Mouse (Mus musculus) left cerebral cortex, postnatal 25 days (tissue): ENCODE measurements around the gene P2ry13. TPM values are rescaled to one million over a fixed set of nuclear protein-coding genes. Genes with fewer than 3 reads are reported as not detected.

Experiments used
- DNase-seq, 2 experiments: peaks; one replicate each; pipeline ENCODE4 v3.0.0; 2022; ENCODE audit warnings: low spot score in 2 of 2, mixed read lengths in 1 of 2
- intact Hi-C: fragments of 180-260 bp; cut with DNase I; formaldehyde crosslinking; loops from one replicate; pipeline ENCODE4 v1.15.1; 2025
- total RNA-seq, 2 experiments: library from RNA; stranded (reverse); gene quantifications; 2 replicates each; pipeline ENCODE4 v1.2.3; 2021

P2ry13 gene
- total RNA-seq, 2 experiments from 2014 or later: 10.6 to 11.1 TPM

DNA sequence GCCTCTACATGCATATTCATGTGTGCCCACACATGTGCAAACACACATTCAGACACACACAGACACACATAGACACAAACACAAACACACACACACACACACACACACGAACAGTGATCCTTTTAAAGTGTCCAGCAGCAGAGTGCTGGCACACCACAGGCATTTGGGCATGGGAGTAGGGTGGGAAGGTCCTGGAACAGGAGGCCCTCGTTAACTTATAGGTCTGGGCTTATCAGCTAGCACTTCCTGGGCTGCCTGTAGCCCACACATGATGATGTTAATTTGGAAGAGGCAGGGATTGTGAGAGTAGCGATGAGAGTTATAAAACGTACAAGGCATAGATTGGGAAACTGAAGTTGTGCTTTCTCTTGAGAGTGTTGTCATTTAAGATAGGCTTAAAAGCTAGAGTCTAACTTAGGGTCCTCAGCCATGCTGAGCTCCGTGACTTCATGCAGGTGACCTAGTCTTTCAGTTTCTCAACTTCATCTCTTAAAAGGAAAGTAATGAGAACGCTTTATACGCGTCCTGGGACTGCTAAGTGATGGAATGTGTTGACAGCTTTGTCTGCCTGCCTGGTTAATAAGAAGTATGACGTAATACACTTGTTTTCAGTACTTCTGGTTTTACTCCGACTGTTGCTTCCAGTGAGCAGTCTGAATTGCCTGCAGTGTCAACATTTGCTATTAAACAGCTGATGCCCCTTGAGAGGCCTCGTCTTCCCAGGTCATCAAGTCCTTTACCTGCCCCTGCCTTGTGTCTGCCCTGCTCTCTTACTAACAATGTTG is 5.8 kb downstream of the P2ry13 start:
- intact Hi-C loops: no loop called here
- no peak for DNase-seq

DNA sequence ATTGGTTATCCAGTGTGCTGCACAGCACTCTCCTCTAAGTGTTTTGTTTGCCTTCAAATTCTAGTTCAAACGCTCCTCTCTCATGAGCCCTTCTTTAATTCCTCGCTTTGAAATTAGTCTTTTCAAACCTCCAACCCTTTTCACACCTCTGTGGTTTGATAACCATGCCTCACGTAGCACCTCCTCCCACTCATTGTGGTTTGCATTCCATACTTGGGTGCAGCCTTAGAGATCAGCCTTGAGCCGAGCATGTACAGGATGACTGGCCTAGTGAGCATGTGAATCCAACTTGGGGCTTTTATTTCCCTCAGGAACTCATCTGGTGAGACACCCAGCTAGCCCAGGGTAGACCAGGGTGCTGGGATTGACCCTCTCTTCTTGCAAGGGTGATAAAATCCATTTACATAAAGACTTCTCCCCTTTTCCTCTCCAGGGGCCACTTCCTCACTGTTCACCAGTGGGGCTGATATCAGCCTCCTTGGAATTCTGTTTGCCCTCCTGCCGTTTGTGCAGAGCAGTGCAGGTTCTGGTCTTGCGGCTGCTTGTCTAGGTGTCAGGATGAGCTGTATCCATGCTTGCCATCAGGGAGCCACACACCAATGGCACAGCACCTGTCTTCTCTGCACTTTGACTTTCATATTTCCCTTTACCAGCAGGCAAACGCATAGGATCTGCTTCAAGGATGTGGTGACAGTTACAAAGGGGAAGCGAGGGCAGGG is 6.7 kb downstream of the P2ry13 start:
- intact Hi-C loops: no loop called here
- DNase-seq: peak in 1 of 2 experiments; percentile 32

DNA sequence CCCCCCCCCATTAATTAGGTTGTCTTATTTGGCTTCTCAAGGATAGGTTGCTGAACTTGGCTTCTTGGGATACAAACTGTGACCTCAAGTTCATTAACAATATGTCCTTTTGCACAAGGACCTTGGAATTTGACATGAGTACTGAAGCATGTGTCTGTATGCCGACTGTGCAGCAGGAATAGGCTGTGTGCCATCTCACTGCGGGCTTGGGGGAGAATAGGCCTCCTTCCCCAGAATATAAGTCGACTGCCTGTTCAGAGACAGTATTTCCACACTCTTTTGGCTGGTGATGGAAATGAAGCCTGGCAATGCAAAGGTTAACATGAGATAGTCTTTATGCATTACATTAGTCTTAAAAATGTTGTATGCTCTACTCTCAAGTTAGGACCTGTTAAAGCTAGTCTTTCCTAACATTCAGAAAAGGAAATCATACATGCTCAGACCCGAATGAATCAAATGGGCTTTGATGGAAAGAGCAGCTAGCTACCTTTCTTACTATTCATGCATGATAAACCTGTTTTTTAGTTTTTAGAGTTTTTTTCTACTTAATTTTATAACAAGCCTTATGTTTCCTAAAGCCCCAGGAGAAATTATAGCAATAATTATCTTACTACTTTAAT is 13.2 kb downstream of the P2ry13 start:
- intact Hi-C loops: no loop called here
- no peak for DNase-seq

DNA sequence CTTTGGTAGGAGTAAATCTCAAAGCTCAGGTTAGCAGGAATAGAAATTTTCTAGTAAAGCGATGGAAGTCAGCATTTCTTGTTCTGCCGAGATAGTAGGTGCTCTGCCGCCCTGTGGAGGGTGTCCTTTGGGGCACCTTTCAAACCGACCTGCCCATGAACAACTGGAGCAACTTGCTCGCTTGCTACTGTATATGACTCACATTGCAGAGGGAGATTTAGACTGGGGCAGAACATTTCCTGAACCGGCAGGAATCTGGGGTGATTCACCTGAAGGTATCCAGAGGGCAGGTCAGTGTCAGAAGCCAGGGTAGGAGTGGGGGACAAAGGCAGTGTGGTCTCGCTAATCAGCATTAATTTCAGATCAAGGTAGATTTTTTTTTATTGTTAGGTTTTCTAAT is 15.7 kb downstream of the P2ry13 start, which contains the start of gene Gpr87:
Gene Gpr87, minus strand, starts transcription at position 167 of the 400 bp plus-strand sequence.
- intact Hi-C loops: no loop called here
- no peak for DNase-seq

DNA sequence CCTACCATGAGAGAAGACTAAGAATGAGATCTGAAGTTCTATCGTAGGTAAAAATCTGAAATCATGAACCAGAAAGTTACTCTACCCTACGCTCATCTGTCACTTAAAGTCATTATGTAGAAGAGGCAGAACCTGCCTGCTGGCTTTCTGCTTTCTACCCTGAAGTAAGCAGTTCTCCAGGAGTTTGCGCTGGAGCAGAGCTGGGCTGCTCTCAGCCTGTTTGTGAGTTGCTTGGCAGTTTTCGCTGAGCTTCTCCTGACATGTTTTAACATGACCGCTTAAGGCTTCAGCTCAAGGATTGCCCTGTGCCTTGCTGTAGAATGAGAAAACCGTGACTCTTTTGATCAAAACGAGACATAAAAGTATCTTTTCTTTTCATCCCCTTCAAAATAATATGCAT is 16.6 kb downstream of the P2ry13 start:
- intact Hi-C loops: no loop called here
- DNase-seq: no peak

DNA sequence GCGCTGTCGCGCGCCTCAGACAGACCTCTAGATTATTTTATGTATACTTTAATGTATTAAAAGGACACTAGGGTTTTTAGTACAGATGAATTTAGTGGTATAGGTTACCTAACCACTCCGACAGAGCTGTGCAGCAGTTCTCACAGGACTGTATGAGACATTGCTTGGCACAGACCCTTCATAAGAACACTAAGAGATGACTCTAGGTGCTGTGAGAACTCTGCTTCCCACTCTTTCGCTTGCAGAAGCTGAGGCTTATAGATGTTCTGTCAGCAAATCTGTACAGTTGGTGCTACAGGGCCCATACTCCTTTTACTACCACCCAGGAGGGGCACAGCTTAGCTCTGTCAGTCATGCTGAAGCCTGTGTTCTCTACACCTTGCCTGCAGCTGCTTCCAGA is 19.0 kb downstream of the P2ry13 start:
- DNase-seq: peak in 1 of 2 experiments; percentile 38
- intact Hi-C loops: no loop called here

DNA sequence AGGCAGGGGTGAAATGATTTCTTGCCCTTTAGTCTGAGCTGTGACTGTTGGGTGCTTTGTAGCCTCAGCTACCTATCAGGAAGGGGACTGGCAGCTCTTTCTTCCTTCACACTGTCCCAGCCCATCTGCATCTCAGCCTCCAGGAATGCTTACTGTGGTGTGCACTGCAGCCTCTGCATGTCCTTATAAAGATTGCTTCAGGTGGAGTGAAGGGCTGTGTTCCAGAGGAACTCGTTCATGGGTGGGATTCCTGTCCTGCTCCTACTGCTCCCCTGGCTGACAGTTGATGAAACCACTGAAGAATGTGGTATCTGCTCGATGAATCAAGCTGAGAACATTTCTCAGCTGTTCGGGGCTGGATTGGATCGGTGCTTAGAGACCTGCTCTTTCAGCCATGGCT is 23.3 kb downstream of the P2ry13 start:
- DNase-seq: no peak
- intact Hi-C loops: no loop called here

DNA sequence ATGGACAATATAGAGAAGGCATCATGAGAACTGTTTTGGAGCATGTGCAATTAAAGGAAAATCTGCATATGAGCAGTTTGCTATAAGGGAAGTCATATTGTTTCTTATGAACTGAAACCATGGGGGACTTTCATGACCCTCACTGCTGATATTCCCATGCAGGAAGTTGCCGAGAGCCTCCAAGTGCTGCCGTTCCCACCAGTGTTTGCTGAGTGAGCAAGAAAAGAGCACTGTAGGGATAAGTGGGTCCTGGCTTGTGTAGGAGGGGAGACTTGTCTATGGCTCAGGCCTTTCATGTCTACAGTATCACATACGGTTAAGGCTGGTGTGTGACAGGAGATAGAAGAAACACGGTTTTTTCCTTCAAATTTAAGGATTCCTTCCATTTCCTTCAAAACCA is 25.0 kb downstream of the P2ry13 start:
- intact Hi-C loops: no loop called here
- DNase-seq: no peak

DNA sequence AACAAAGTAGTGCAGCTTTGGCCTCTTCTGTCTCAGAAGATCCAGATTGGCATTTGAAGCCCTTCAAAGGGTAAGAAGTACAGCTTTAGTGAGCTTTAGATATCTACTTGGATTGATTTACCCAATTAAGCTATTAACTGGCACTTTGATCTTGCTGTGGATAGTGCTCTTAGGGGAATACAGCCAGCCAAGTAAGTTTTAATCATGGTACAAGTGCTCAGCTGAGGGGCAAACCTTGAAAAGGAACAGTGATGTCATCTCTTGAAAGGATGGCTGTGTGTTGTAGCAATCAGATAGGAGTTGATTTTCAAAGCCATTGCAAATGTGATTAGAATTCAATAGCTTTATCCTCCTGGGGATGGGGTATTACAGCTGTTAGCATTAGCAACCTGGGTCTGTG is 28.6 kb downstream of the P2ry13 start:
- DNase-seq: no peak
- intact Hi-C loops: no loop called here

DNA sequence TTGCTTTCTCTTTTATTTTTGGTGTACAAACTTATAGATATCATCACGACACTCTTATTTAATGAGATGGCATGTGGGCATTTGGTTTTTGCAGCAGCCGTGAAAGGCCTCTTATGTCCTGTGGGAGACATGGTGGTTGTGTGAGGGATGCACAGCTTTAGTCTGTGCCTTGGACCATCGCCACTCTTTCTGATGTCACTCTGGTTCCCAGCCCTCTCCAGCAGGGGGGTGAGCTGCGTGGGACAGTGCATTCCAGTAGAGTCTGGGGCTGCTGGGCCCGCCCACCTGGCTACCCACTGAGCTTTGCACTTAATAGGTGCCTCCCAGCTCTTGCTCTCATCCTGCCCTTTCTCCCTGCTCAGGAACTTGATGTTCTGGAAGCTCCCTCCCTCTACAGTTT is 29.5 kb downstream of the P2ry13 start:
- intact Hi-C loops: no loop called here
- no peak for DNase-seq

DNA sequence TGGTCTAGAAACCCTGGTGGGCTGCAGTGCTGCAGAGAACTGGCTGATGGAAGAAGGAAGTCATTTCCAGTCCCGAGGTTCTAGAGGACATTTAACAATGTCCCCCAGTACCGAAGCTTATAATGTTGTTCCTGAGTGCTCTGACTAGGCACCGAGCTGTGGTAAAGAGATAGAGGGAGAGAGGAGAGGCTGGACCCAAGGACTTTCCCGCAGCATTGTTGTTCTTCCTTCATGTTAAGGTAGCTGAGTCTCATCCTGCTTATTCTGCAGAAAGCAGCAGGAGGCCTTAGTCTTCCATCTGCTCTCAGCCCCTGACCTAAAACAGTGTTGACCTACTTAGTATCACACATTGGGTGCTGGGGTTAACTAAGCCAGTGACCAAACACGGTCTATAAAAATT is 33.8 kb downstream of the P2ry13 start:
- intact Hi-C loops: no loop called here
- DNase-seq: no peak

DNA sequence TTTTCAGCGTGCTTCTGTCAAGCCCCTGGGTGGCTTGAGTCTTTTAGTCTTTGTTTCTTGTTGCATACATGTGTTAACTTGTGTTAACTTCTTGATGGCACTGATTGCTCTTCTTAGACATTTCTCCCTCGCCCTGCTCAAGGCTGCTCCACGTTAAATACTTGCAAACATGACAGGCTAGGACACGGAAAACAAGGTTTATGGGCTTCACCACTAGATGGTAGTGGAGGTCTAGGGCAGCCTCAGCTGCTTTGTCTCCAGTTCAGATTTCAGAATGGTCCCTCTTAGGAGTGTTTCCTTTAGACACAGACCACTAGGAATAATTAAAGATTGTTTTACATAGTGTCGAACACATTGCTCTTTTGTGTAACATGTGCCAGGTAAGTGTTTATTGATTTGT is 35.4 kb downstream of the P2ry13 start:
- peak; percentile 49 to 63 for DNase-seq
- intact Hi-C loops: loop anchor here (1.0 kb wide), 1 partner anchor 34 kb away; no protein-coding TSS in a partner anchor

DNA sequence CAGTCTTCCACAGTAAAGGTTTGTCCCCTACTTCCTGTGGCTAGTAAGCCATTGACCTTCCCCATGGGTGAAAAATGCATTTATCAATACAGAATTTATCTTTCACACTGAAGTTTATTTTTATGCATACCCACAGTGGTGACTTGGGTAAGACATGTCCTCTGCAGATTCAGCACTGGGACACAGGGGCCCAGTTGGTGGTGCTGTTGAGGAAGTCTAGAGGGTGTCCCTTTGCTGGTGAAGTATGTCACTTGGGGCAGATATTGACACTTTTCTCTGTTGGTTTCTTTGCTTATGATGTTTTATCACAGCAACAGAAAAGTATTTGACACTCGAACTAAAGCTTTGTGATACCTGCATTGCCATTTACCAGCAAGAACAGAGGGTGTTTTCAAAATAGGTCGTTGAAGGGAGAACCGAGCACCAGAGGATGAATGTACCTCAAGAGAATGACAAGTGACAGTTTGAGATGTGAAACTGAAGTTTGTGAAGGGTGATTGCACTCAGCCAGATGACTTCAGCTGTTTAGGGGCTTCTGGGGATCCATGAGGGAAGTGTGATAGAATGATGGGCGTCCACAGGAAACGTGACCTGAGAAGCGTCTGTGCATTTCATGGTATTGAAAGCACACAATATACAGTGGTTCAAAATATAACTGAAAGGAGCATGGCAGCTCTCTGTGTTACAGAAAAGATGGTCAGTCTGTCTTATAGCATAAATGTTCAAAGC is 36.1 kb downstream of the P2ry13 start:
- intact Hi-C loops: loop anchor here (1.0 to 5.0 kb wide), 2 partner anchors 35 to 568 kb away; no protein-coding TSS in a partner anchor

DNA sequence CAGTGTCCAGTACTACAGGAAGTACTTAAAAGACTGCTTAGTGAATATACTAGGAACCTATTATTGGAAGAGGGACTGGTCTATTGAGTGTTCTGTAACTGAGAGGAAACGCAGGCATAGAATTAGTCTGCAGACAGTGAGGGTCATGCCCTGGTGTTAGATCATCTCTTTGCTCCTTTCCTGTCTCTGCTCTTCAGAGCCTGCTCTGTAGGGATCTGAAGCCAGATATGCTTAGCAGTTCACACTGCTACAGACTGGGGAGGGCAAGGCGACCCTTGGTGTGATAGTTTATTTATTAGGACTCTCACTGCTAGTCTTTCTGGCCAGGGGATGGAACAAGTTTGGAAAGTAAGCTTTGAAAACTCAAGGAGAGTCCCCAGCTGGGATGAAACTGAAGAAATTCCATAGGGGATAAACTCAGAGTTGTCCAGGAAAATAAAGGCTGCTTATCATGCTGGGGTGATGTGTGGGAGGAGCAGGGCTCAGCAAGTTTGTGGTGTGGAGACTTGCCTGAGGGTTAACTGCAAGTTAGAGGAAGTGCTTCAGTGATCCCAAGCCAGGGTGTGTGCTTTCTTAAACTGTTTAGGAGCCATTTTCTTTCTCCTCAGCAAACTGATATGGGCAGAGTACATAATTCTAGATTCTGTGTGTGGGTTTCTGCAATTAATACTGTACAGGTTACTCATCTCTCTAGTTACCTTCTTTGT is 40.6 kb downstream of the P2ry13 start:
- DNase-seq: no peak
- intact Hi-C loops: loop anchor here (5.0 kb wide), 2 partner anchors 48 to 572 kb away; no protein-coding TSS in a partner anchor

More for the DNA sequence above, 36.1 kb downstream of the P2ry13 start:
- DNase-seq: no peak

DNA sequence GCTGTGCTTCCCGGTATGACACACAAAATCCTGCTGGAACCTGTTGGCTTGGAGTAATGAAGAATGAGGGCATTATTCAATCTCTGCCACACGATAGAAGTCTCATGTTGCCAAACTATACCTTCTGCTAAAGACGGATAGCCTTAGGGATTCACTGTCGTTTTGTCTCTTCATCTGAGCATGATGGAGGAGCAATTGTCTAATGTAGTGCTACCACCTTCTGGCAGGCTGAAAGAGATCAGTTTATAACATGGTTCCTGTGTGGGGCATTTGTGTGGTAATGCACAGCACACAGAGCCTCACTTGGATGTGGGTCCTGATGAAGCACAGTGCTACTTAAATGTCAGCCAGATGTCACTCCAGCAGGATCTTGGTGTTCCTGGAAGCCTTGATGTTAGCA is 41.5 kb downstream of the P2ry13 start:
- intact Hi-C loops: loop anchor here (5.0 kb wide), 1 partner anchor 47 kb away; no protein-coding TSS in a partner anchor
- no peak for DNase-seq

DNA sequence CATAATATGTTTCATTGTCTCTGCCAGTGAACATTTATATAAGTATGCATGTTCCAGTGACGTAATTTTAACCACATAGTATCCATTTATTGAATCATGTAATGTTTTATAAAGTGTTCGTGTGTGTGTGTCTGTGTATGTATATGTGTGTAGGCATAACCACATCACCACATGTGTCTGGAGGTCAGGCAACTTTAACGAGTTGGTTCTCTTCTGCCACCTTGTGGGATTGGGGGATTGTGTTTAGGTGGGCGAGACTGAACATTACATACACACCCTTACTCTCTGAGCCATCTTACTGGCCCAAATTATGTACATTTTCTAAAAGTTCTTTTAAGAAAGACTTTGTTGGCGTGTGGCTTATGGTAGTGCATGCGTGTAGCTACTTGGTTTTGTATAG is 42.2 kb downstream of the P2ry13 start:
- DNase-seq: no peak
- intact Hi-C loops: loop anchor here (5.0 kb wide), 1 partner anchor 46 kb away; no protein-coding TSS in a partner anchor

DNA sequence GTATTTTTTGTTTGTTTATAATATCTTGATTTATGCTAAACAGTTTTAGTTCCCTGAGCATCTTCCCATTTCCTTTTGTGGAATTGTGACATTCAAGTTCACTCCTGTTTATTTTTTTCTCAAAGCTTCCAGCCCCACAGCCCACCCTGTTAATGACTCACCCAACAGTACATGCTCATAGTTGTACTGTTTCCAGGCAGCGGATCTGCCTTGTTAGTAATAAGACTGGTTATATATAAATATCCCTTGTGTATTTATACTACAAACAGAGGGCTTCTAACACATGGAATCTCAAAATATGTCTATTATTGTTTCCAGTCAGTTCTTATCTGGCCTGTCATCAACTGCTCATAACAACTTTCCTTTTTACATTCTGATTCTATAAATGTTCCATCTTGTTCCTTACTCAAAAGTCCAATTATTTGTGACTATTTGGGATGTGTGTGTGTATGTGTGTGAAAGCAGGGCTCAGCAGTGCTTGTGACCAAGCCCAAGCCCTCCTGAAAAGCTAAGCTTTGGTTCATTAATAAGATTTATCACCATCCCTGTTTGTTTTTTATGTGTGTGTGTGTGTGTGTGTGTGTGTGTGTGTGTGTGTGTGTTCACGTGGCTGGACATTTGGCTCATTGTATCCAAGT is 43.1 kb downstream of the P2ry13 start:
- intact Hi-C loops: loop anchor here (5.0 kb wide), 1 partner anchor 45 kb away; no protein-coding TSS in a partner anchor
- DNase-seq: peak in 1 of 2 experiments; percentile 57

DNA sequence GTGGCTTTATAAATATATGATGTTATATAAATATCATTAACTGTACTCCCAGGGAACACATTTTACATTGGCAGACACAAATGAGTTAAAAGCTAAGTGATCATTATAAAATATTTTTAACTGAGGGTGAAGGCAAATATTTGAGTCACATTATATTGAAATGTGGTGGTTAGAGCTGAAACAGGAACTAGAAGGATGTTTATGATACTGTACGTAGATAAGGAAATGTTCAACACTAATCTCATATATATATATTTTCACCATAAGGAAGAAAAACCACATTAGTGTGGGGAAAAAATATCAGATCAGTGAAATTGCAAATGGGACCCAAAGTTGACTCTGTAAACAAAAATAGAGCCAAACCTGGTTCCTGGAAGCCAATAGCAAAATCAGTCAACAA is 50.2 kb downstream of the P2ry13 start:
- intact Hi-C loops: no loop called here
- no peak for DNase-seq
